Mouse (Mus musculus) liver, adult (tissue): ENCODE measurements around the gene Epn2.

ENCODE experiments used
- GATA4 ChIP-seq: IDR thresholded peaks from 2 replicates; pipeline ENCODE4 v1.6.1; 2014; ENCODE audit warnings: mild to moderate bottlenecking, low read length; ENCODE audit not compliant: insufficient replicate concordance

Epn2 gene

DNA sequence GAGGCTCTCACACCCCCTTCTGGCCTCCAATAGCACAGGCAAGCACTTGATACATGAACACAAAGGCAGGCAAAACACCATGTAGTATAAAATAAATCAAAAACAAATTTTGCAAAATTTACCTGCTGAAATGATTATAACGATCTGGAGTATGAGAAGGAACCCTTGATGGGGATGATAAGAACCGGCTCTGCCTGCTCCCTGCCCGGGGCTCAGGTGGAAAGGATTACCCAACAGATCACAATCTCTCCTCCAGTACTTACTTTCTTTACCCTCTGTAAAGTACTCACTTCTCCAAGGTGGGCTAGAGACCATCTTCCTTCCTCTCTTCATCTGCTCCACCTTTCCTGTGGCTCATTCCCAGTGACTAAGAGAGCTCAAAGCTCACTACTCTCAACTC, 8.3 kb downstream of the Epn2 start:
- no peak for TF ChIP-seq GATA4

DNA sequence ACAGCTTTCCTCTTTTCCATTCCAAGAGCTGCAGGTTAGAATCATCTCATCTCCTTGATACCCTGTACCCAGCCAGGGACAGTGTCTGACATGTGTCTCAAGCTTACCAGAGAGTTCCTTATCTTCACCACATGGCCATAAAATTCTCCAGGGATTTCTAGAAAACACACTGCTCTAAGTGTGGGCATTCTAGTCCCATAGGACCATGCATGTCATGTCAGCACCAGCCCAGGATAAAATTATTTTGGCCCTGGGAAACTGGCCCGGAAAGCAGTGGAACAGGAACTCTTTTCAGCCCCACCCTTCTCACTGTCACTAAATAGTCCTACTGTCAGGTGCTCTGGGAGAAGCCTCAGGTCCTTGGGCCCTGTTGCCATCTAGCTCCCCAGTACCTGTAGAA, 9.8 kb downstream of the Epn2 start:
- TF ChIP-seq GATA4, result no peak

DNA sequence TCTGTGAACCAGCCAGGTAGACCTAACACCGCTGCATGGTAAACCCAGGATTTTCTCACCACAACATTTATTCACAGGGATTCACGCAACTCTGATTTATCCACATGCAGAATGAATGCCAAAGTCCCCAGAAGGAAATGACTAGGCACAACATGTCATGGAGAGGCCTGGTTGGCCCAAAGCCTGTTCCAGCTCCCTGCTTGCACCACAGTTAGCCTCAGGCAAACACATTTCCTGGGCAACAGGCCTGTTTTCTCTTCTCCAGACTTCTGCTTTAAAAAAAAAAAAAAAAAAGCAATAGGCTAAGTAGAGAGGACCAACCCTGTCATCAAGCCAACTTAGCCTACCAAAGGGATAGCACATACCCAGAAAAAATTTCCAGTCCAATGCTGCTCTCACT, 14.9 kb downstream of the Epn2 start:
- no peak for TF ChIP-seq GATA4

DNA sequence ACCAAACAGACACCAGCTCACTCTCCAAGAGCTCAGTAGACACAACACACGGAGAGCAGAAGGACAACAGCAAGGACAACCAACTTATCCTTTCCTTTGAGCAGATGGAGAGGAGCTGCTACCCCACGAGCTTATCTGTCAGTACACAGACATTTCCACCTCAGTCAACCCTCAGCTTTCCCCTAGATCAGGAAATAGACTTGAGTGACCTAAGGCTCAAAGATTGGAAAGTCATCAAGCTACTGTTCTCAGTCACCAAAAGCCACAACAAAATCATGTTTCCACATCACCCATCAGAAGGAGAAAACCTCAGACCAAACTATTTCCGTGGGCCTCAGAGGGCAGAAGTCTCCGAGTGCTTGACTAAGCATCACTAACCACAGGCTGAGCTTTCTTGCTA, 15.5 kb downstream of the Epn2 start:
- TF ChIP-seq GATA4, result no peak

DNA sequence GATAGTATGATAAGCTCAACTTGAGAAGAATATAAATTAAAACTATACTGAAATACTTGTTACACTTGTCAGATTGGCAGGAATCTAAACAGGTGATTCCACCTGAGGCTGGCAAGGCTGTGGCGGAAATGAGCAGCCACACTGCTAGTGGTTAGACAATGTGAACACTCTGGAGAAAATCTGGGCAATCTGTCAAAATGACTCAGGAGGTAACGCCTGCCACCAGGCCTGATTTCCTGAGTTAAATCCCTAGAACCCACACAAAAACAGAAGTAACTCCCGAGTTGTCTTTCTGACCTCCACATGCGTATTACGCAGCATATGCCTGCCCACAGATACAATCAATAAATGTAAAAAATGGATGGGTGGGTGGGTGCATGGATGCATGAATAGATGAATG, 17.1 kb downstream of the Epn2 start:
- TF ChIP-seq GATA4, result no peak

DNA sequence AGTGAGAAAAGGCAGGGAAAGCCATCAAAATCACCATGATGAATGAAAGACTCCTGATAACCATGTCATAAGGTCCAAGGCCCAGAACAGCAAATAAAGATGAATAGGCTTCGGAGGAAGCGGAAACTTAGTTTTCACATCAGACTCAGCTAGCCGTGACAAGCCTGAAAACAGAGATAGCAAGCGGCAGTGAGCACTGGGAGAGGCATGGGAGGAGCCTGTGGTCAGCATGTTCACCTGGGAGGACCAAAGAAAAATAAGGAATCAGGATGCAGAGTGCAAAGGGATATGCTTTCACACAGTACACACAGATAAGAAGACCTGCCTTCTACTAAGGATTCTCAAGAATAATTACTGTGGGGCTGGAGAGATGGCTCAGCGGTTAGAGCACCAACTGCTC, 19.9 kb downstream of the Epn2 start:
- peak; percentile 80 for TF ChIP-seq GATA4

DNA sequence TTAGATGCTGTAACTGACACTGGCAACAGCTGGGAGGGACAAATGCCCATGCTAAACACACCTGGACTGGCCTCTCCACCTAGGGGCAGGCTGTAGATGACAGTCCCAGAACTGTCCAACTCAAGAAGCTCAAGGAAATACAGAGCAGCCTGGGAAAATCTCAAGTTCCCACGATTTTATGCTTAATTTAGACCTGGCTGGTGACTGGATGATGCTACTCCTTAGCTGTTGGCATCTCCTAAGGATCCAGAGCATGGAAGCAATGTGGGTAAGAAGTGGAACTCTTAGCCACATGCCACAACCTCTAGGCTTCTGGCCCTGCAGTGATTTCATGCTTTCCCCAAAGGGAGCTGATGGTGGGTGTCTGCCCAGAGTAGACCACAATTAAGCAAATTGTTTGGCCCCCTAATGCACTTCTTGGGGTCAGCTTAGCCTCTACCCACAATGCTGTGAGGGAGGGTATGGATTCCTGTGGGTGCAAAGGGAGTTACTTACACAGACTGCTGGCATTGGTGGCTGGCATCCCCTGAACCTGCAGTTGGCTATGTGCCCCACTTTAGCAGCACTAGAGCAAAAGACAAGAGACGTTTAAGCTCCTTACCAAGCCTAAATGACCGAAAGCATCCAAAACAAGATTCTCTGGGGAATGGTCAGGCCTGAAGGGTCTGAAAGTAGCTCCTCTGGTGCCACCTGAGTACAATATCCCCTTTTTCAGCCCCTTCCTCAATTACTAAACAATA, 26.3 kb downstream of the Epn2 start:
- no peak for TF ChIP-seq GATA4

DNA sequence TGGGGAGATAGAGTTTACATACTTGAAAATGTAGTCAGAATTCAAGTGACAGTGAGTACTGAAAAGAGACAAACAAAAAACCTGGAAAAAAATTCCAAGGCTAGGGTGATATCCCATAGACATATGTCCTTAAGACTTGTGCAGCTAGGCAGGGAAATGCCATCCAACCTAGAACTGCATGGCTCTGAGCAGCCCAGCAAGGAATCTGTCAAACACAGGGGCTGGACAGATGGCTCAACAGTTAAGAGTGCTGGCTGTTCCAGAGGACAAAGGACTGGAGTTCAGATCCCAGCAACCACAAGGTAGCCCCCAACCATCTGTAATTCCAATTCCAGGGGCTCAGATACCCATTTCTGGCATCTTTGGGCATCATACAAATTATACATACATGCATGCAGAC, 28.9 kb downstream of the Epn2 start:
- no peak for TF ChIP-seq GATA4

DNA sequence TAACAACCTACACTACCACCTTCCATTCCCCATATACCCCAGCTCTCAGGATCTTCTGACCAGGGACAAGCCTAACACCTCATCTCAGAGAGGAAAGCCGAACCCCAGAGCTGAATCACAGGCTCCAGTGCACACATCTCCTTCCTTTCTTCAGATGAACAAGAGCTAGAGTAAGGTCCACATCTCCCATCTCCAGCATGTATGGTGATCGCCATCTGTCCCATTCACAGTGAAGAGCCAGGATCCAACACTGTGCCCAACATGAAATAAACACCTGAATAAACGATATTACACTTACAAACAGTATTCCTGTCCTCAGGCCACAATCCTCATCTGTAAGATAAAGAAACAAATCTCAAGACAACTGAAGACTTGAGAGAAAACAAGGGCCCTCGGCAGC, 31.8 kb downstream of the Epn2 start:
- no peak for TF ChIP-seq GATA4

DNA sequence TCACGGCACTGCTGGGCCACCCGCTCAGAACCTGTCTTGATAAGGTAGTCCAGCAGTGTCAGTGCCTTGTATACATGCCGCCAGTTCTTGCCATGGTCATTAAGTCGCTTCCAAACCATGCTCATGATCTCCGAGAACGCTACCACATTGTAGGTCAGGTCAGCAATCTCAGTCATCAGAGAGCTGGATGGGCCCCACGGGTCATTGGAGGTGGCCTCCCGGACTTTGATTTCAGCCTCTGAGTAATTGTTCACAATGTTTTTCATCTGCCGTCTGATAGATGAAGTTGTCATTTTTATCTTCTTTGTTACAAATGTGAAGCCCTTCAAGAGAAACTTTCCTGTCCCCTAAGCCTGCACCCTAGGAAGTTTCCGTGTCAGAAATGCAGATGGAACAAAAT, 33.0 kb downstream of the Epn2 start:
- no peak for TF ChIP-seq GATA4

DNA sequence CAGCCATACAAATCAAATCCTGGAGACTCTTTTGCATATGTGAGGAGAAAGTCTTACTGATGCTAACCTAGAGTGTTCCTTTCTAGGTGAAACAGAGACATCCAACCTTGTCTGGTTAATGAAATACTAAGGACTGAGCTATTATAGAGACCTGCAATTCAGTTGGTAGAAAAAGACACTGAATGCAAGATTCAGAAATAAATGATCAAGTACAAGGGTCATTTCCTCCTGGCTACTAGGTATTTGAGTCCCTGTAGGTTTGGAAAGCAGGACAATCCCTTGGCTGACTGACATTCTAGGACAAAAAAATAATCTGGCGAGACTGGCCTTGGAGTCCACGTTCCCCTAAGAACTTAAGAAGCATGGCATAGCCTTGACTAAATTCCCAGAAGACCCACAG, 33.9 kb downstream of the Epn2 start:
- no peak for TF ChIP-seq GATA4

DNA sequence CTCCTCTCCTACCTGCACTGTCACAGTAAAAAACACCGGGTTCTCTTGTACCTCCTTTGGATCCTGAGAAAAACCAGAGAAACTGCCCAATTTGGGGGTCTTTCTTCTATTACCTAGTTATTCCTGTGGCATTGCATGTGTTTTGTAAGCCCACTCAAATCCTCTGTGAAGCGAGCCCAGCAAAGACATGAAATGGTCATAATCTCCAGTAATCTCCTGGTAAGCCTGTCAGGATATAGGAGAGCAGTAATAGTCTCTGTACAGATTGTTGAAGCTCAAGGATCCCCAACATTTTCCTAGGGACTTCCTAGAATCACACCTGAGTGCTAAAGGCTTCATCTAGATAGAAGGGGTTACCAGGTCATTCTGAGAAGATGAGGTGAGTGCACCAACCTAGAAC, 38.4 kb downstream of the Epn2 start:
- TF ChIP-seq GATA4, result no peak

DNA sequence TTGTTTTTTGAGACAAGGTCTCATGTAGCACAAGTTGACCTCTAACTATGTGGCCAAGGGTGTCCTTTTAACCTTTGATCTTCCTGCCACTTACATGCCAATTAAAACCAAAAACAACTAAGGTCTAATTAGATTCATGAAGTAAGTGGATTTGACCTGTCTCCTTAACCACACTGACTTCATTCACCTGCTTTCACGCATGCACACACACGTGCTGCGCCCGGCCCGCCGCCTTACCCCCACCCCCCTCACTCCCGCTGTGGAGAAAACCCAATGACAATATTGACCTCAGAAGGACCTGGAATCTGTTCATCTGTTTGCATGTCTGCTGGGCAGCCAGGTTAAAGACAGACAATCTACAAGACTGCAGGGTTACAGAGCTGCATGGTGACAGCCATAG, 38.8 kb downstream of the Epn2 start:
- TF ChIP-seq GATA4, result no peak

DNA sequence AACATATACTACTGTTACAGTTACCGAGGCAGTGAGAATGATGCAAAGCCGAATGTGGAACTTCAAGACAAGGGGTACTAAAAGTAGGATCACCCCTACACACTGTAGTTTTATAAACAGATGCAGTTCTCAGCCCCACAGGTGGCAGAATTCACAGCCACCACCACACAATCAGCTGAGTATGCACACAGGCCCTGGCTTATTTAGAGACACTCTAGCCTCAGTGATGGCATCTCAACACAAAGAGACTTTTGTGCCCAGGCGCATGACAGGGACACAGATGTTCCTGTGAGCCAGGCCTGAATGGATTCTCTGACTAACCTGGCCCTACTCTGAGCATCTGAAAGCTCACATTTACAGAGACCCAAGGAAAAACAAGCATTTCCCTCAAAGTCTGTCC, 42.1 kb downstream of the Epn2 start:
- TF ChIP-seq GATA4, result no peak

DNA sequence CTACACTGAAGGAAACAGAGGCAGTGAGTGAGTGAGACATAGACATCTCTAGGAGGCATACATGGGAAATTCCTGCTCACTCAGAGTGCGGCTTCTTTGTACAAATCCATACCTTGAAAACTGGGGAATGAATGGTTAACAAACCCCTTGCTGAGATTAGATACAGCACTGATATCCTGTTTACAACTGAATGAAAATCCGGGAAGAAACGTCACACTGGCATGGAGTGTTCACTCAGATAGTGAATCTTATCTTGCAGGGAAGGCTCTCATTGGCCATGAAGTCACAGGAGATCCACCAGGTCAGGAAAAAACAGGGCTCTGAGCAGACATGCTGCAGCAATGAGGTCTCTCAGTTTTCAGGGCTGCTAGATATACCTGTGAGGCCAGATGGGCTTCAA, 42.5 kb downstream of the Epn2 start:
- TF ChIP-seq GATA4, result peak; percentile 95

DNA sequence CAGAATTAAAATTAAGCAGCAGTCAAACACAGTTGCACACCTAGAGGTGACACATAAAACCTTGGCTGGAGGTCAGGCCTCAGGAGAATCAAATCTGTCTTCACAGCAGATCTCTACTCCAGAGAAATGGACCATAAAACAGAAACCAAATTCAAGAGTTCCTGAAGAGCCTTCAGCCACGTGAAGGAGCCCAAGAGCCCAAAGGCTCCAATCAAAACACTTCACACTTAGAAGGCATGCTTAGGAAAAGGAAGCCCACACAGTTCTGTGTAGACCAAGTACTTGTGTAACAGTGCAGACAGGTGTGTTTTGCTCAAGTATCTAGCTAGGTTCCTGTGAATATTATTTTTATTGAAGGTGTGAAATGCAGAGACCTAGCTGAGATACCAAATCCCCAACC, 44.0 kb downstream of the Epn2 start:
- no peak for TF ChIP-seq GATA4

DNA sequence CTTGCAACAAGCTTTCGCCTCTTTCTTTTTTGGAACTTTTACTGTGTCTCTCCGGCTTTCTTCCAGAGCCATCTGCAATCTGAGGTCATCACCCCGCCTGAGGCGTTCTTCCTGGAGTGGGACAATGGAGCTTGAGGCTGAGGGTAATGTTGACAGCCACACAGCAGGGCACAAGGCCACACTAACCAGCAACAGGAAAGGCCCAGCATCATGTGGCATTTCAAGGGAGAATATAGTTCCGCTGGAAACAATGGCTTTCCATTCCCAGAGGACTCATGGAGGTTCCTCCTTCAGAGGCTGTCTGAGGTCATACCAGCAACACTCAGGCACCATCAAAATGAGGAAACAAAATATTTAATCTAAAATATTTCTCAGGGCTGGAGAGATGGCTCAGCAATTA, 45.9 kb downstream of the Epn2 start:
- TF ChIP-seq GATA4, result peak; percentile 93

DNA sequence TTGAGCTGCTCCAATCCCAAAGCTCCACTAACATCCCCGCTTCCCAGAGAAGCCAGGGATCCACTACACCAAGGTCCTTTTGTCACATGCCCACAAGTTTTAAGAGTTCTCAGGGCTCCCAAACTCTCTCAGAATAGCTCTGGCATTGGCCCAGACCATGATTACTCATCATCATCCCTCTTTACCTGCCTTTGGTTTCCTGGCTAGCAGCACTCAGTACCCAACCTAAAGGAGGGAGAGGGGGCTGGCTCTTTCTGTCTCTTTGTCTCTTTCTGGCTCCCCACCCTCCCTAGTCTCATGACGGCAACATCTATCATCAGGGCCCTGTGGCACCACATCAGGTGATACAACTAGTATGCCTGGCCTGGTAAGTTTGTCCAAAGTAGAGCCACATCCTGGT, 46.7 kb downstream of the Epn2 start:
- TF ChIP-seq GATA4, result no peak

DNA sequence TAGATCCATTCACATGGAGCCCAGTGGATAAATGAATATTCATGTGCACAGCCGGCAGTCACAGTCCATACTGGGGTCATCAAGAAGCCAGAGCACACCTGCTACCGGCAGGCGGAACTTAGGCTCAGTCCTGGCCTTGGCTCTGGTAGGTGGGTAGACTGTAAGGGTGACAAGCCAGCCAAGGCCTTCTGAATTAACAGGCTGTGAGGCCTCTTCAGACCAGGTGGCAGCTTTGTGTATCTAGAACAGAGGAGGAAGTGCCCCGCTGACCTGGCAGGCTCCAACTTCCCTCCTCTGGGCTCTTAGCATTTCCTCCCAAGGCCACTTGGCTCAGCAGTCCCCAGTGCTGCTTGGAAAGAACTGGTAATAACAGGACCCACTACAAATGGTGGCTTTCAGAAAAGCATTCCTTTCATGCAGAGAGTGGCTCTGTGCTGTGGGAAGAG, 50.2 kb downstream of the Epn2 start:
- peak; percentile 41; the same call in 1 of the 2 replicates for TF ChIP-seq GATA4
